Mouse (Mus musculus) CH12.LX (cell line): Measurements from ENCODE around the gene Gm13693. TPM values are rescaled to one million over a fixed set of nuclear protein-coding genes. Genes with fewer than 3 reads are reported as not detected.
A peak's percentile ranks its signal among the peaks of the same experiment; 100 is the strongest.
"Not testable (repeated sequence)": the region's sequence is repeated elsewhere in the genome, so short reads cannot be mapped to it uniquely, and the experiment has no call there.

Source experiments
- DNase-seq: peaks from one replicate; pipeline ENCODE4 v3.0.0-alpha.2; 2013; ENCODE audit errors: extremely low read depth
- H3K27ac ChIP-seq: 2 replicates; pipeline ENCODE4 v1.5.1; 2012; ENCODE audit warnings: low read depth, mild to moderate bottlenecking, control low read depth, moderate library complexity; ENCODE audit not compliant: insufficient read depth
- H3K27me3 ChIP-seq: replicated peaks from 2 replicates; pipeline ENCODE3; 2012; ENCODE audit warnings: inconsistent platforms
- H3K36me3 ChIP-seq, 2 experiments: replicated peaks in 1 of 2; 2 replicates each; pipeline versions ENCODE3 to v1.6.1; 2012; ENCODE audit warnings: inconsistent platforms in 1 of 2, low read length in 1 of 2, mild to moderate bottlenecking in 1 of 2, mixed read lengths in 1 of 2, moderate library complexity in 1 of 2; ENCODE audit not compliant: control insufficient read depth in 1 of 2, insufficient read depth in 1 of 2
- H3K4me1 ChIP-seq, 2 experiments: 2 replicates each; pipeline ENCODE4 v1.6.1; 2012; ENCODE audit warnings: inconsistent platforms in 1 of 2, moderate library complexity in 1 of 2; ENCODE audit not compliant: insufficient read depth in 2 of 2, control insufficient read depth in 1 of 2
- H3K4me2 ChIP-seq: 2 replicates; pipeline ENCODE4 v1.6.1; 2012; ENCODE audit warnings: low read depth, mild to moderate bottlenecking, control low read depth; ENCODE audit not compliant: poor library complexity, insufficient read depth, severe bottlenecking
- H3K4me3 ChIP-seq, 3 experiments: fragments of 150-350 bp in 1 of 3; sonication (generic) in 1 of 3; replicated peaks in 1 of 3; 2 replicates each; pipeline versions ENCODE3 to v1.5.1; 2011 to 2012; ENCODE audit warnings: low read depth in 2 of 3, low read length in 2 of 3, mild to moderate bottlenecking in 2 of 3, moderate library complexity in 2 of 3, control low read depth in 1 of 3, improper control_type of control experiment in 1 of 3, inconsistent platforms in 1 of 3, mixed read lengths in 1 of 3; ENCODE audit not compliant: poor library complexity in 1 of 3
- H3K79me2 ChIP-seq: replicated peaks from 2 replicates; pipeline ENCODE4 v1.6.1; 2012; ENCODE audit warnings: mild to moderate bottlenecking, moderate library complexity; ENCODE audit not compliant: control insufficient read depth, poor library complexity, insufficient read depth, severe bottlenecking; ENCODE audit errors: extremely low read depth
- H3K9ac ChIP-seq: 2 replicates; pipeline ENCODE4 v1.6.1; 2012; ENCODE audit warnings: low read depth, mild to moderate bottlenecking, control low read depth, moderate library complexity; ENCODE audit not compliant: insufficient read depth
- H3K9me3 ChIP-seq: replicated peaks from 2 replicates; pipeline ENCODE3; 2012; ENCODE audit warnings: low read length, inconsistent platforms, mixed read lengths
- CHD1 ChIP-seq: IDR thresholded peaks from 2 replicates; pipeline ENCODE4 v1.6.1; 2012; ENCODE audit warnings: low read depth, low read length, improper control_type of control experiment, inconsistent platforms
- ELF1 ChIP-seq: IDR thresholded peaks from 2 replicates; pipeline ENCODE4 v1.6.1; 2014; ENCODE audit warnings: low read depth, mild to moderate bottlenecking, inconsistent platforms, low read length, improper control_type of control experiment
- EP300 ChIP-seq: IDR thresholded peaks from 2 replicates; pipeline ENCODE4 v1.6.1; 2011; ENCODE audit warnings: low read length, improper control_type of control experiment
- GABPA ChIP-seq: IDR thresholded peaks from 2 replicates; pipeline ENCODE4 v1.6.1; 2012; ENCODE audit warnings: low read depth, low read length, improper control_type of control experiment, inconsistent platforms; ENCODE audit not compliant: insufficient replicate concordance
- HCFC1 ChIP-seq: IDR thresholded peaks from 2 replicates; pipeline ENCODE4 v1.6.1; 2012; ENCODE audit warnings: low read depth, mild to moderate bottlenecking, inconsistent platforms, low read length, improper control_type of control experiment
- JUND ChIP-seq: conservative IDR thresholded peaks from 2 replicates; pipeline ENCODE4 v1.6.1; 2011; ENCODE audit warnings: low read depth, low read length, improper control_type of control experiment
- KAT2A ChIP-seq: IDR thresholded peaks from 2 replicates; pipeline ENCODE4 v1.6.1; 2012; ENCODE audit warnings: low read length, improper control_type of control experiment, inconsistent platforms; ENCODE audit not compliant: insufficient replicate concordance
- MAX ChIP-seq: IDR thresholded peaks from 2 replicates; pipeline ENCODE4 v1.6.1; 2011; ENCODE audit warnings: low read length, improper control_type of control experiment
- MEF2A ChIP-seq: IDR thresholded peaks from 2 replicates; pipeline ENCODE4 v1.6.1; 2014; ENCODE audit warnings: low read depth, mild to moderate bottlenecking, inconsistent platforms, low read length, improper control_type of control experiment, borderline replicate concordance
- MXI1 ChIP-seq: IDR thresholded peaks from 2 replicates; pipeline ENCODE4 v1.6.1; 2011; ENCODE audit warnings: mild to moderate bottlenecking, low read depth, low read length, improper control_type of control experiment
- NELFE ChIP-seq: IDR thresholded peaks from 2 replicates; pipeline ENCODE4 v1.6.1; 2011; ENCODE audit warnings: low read depth, low read length, improper control_type of control experiment
- POLR2A ChIP-seq: IDR thresholded peaks from 2 replicates; pipeline ENCODE4 v1.6.1; 2011; ENCODE audit warnings: low read depth, mild to moderate bottlenecking, improper control_type of control experiment, low read length
- RAD21 ChIP-seq: IDR thresholded peaks from 2 replicates; pipeline ENCODE4 v1.6.1; 2011; ENCODE audit warnings: low read depth, mild to moderate bottlenecking, low read length, improper control_type of control experiment, moderate library complexity
- RCOR1 ChIP-seq: conservative IDR thresholded peaks from 2 replicates; pipeline ENCODE4 v1.6.1; 2012; ENCODE audit warnings: low read depth, mild to moderate bottlenecking, inconsistent platforms, low read length, improper control_type of control experiment
- SIN3A ChIP-seq: IDR thresholded peaks from 2 replicates; pipeline ENCODE4 v1.6.1; 2012; ENCODE audit warnings: low read length, improper control_type of control experiment, inconsistent platforms
- SMC3 ChIP-seq: IDR thresholded peaks from 2 replicates; pipeline ENCODE4 v1.6.1; 2011; ENCODE audit warnings: low read depth, low read length, improper control_type of control experiment
- ZC3H11A ChIP-seq: IDR thresholded peaks from 2 replicates; pipeline ENCODE4 v1.6.1; 2012; ENCODE audit warnings: low read depth, mild to moderate bottlenecking, inconsistent platforms, low read length, improper control_type of control experiment
- ZKSCAN1 ChIP-seq: IDR thresholded peaks from 2 replicates; pipeline ENCODE4 v1.6.1; 2012; ENCODE audit warnings: low read depth, inconsistent platforms, low read length, improper control_type of control experiment, borderline replicate concordance
- ZMIZ1 ChIP-seq: IDR thresholded peaks from 2 replicates; pipeline ENCODE4 v1.6.1; 2012; ENCODE audit warnings: low read depth, mild to moderate bottlenecking, inconsistent platforms, low read length, improper control_type of control experiment
- ZNF384 ChIP-seq: IDR thresholded peaks from 2 replicates; pipeline ENCODE4 v1.6.1; 2012; ENCODE audit warnings: low read depth, low read length, improper control_type of control experiment, inconsistent platforms
- dilution Hi-C: fragments of 300-500 bp; cut with MboI; formaldehyde crosslinking; loops from 2 replicates; pipeline ENCODE4 v1.14.3; 2020; ENCODE audit warnings: low sequenced_read_pairs; ENCODE audit not compliant: extremely low pct_unique_long_range_greater_than_20kb, extremely low pct_ligation_motif_present
- in situ Hi-C: fragments of 300-500 bp; cut with MboI; formaldehyde crosslinking; loops from 3 replicates; pipeline ENCODE4 v1.14.3; 2019; ENCODE audit warnings: low sequenced_read_pairs, low pct_ligation_motif_present, low pct_unique_long_range_greater_than_20kb, mixed read lengths
- polyA plus RNA-seq: library from polyadenylated mRNA; unstranded; fragments of >175 nt; gene quantifications from 2 replicates; pipeline ENCODE4 v1.2.1, GENCODE M21; 2012; ENCODE audit warnings: low read depth; ENCODE audit not compliant: insufficient read length
- total RNA-seq, 2 experiments: library from RNA; depleted of rRNA; stranded (reverse); fragments of 300-350 nt in 1 of 2; fragments of >200 nt in 1 of 2; gene quantifications; 2 replicates each; pipeline ENCODE4 v1.2.3; 2012 to 2014

Gm13693 gene
- total and polyA plus RNA-seq, 3 experiments: 0.04 to 0.44 TPM; not detected in 1

DNA sequence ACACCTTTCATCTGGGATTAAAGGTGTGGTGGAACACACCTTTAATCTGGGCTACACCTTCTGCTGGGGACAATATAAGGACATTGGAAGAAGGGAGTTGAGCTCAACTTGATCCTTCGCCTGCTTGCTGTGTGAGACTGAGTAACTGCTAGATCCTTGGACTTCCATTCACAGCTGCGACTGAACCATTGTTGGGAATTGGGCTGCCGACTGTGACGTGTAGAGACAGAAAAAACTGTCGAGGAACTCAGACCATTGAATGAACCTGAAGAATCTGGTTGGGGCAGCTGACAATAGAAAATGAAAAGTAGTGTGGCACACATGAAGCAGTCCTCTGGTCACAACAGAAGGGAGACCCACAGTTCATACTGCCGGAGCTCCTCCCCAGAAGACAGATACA is 28.9 kb downstream of the Gm13693 start, which contains the start of gene Gm13691:
Gene Gm13691 (plus strand): TSS at position 301 of the 400 bp plus-strand sequence.
- DNase-seq, H3K9ac ChIP-seq, H3K27me3 ChIP-seq, H3K9me3 ChIP-seq, H3K27ac ChIP-seq, H3K4me3 ChIP-seq, H3K79me2 ChIP-seq, H3K4me2 ChIP-seq, dilution Hi-C loops, in situ Hi-C loops, H3K36me3 ChIP-seq, H3K4me1 ChIP-seq: not testable (repeated sequence)

GRCm38 (mm10) chr2:83993639-83994255 is 32.4 kb downstream of the Gm13693 start:
- H3K36me3 ChIP-seq, H3K27me3 ChIP-seq, H3K9me3 ChIP-seq: not testable (repeated sequence)
- H3K4me2 ChIP-seq: peak overlapping the region; percentile 75
- TF ChIP-seq ELF1: peak; percentile 55
- TF ChIP-seq, all 38 proteins: peak for 1; not testable (repeated sequence) for 37
- dilution Hi-C loops, in situ Hi-C loops, H3K4me1 ChIP-seq, H3K27ac ChIP-seq, H3K79me2 ChIP-seq, H3K9ac ChIP-seq: not testable (repeated sequence)
- peak; percentile 29 for DNase-seq
- H3K4me3 ChIP-seq: peak overlapping the region in 1 of 3 experiments; percentile 23

DNA sequence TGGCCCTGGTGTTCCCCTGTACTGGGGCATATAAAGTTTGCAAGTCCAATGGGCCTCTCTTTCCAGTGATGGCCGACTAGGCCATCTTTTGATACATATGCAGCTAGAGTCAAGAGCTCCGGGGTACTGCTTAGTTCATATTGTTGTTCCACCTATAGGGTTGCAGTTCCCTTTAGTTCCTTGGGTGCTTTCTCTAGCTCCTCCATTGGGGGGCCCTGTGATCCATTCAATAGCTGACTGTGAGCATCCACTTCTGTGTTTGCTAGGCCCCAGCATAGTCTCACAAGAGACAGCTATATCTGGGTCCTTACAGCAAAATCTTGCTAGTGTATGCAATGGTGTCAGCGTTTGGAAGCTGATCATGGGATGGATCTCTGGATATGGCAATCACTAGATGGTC is 33.2 kb downstream of the Gm13693 start:
- H3K27ac ChIP-seq, H3K27me3 ChIP-seq, H3K9me3 ChIP-seq, H3K36me3 ChIP-seq, H3K4me3 ChIP-seq, DNase-seq, dilution Hi-C loops, in situ Hi-C loops, H3K4me2 ChIP-seq, H3K9ac ChIP-seq, H3K79me2 ChIP-seq, H3K4me1 ChIP-seq: not testable (repeated sequence)

- Histone ChIP-seq H3K79me2 (no peaks in the 10 kb centered on the region), H3K36me3 (no peaks in the 10 kb centered on the region), H3K9ac (no peak overlapping the region), H3K27me3 (no peaks in the 10 kb centered on the region), H3K9me3 (no peaks in the 10 kb centered on the region), H3K4me3 (no peak overlapping the region), H3K4me1 (no peaks in the 10 kb centered on the region), H3K27ac (no peak overlapping the region), H3K4me2 (no peak overlapping the region)
- no peak for DNase-seq
- dilution Hi-C loops (no loop called here), in situ Hi-C loops (no loop called here)
- no peak for TF ChIP-seq ZNF384
- no peak for TF ChIP-seq MXI1
- no peak for TF ChIP-seq MAX
- no peak for TF ChIP-seq KAT2A
- no peak for TF ChIP-seq SIN3A
- TF ChIP-seq ZMIZ1: no peak
- no peak for TF ChIP-seq NELFE
- TF ChIP-seq HCFC1: no peak
- TF ChIP-seq CHD1: no peak
- no peak for TF ChIP-seq RCOR1
- TF ChIP-seq SMC3: no peak
- no peak for TF ChIP-seq RAD21
- no peak for TF ChIP-seq ZKSCAN1
- TF ChIP-seq ZC3H11A: no peak
- TF ChIP-seq MEF2A: no peak
- TF ChIP-seq EP300: no peak
- no peak for TF ChIP-seq POLR2A
- no peak for TF ChIP-seq GABPA
- no peak for TF ChIP-seq JUND
Observed at GRCm38 (mm10) chr2:84008913-84009312, 47.6 kb downstream of the Gm13693 start.
